Mouse (Mus musculus) lung, adult 2 months (tissue): ENCODE data around the gene Rps6ka1.

Experiments used
- CTCF ChIP-seq: fragments of 200-500 bp; IDR thresholded peaks from 2 replicates; pipeline ENCODE4 v1.5.1; 2011; ENCODE audit warnings: mild to moderate bottlenecking, low read length, control low read depth; ENCODE audit not compliant: insufficient read depth
- POLR2A ChIP-seq: fragments of 200-500 bp; IDR thresholded peaks from 2 replicates; pipeline ENCODE4 v1.6.1; 2011; ENCODE audit warnings: low read depth, mild to moderate bottlenecking, control low read depth, low read length, borderline replicate concordance; ENCODE audit errors: extremely low read depth

GRCm38 (mm10) chr4:133877850-133878755, 9.5 kb downstream of the Rps6ka1 start:
- TF ChIP-seq POLR2A (no peak), CTCF (peak; percentile 65)
